Mouse (Mus musculus) MEL (cell line): ENCODE results near the gene Nek2. TPM values are rescaled to one million over a fixed set of nuclear protein-coding genes. Genes with fewer than 3 reads are reported as not detected.

Source experiments
- DNase-seq: peaks from one replicate; pipeline ENCODE4 v3.0.0; 2011; ENCODE audit warnings: low read depth, low spot score
- H3K27ac ChIP-seq: 2 replicates; pipeline ENCODE4 v1.5.1; 2012; ENCODE audit warnings: low read depth, mild to moderate bottlenecking, control low read depth, low read length, moderate library complexity; ENCODE audit not compliant: control insufficient read depth
- H3K27me3 ChIP-seq, 2 experiments: fragments of 150-350 bp in 1 of 2; sonication (generic) in 1 of 2; 2 replicates each; pipeline ENCODE4 v1.6.1; 2012; ENCODE audit warnings: low read length in 2 of 2, mild to moderate bottlenecking in 2 of 2, improper control_type of control experiment in 1 of 2, moderate library complexity in 1 of 2; ENCODE audit not compliant: insufficient read depth in 2 of 2, control insufficient read depth in 1 of 2
- H3K36me3 ChIP-seq, 2 experiments: 2 replicates each; pipeline ENCODE4 v1.6.1; 2012 to 2014; ENCODE audit warnings: low read length in 2 of 2, improper control_type of control experiment in 1 of 2, inconsistent platforms in 1 of 2, mild to moderate bottlenecking in 1 of 2; ENCODE audit not compliant: insufficient read depth in 2 of 2, control insufficient read depth in 1 of 2
- H3K4me1 ChIP-seq, 2 experiments: fragments of 150-350 bp in 1 of 2; sonication (generic) in 1 of 2; 2 replicates each; pipeline ENCODE4 v1.6.1; 2012; ENCODE audit warnings: low read length in 2 of 2, improper control_type of control experiment in 1 of 2, mild to moderate bottlenecking in 1 of 2; ENCODE audit not compliant: insufficient read depth in 2 of 2, control insufficient read depth in 1 of 2
- H3K4me3 ChIP-seq, 2 experiments: fragments of 150-350 bp in 1 of 2; sonication (generic) in 1 of 2; 2 replicates each; pipeline ENCODE4 v1.5.1; 2012; ENCODE audit warnings: low read depth in 2 of 2, low read length in 2 of 2, mild to moderate bottlenecking in 2 of 2, moderate library complexity in 2 of 2, control low read depth in 1 of 2, improper control_type of control experiment in 1 of 2; ENCODE audit not compliant: control insufficient read depth in 1 of 2, insufficient read depth in 1 of 2
- H3K79me2 ChIP-seq: 2 replicates; pipeline ENCODE4 v1.6.1; 2012; ENCODE audit warnings: mild to moderate bottlenecking, low read length, moderate library complexity; ENCODE audit not compliant: control insufficient read depth, poor library complexity, insufficient read depth
- H3K9ac ChIP-seq: 2 replicates; pipeline ENCODE4 v1.6.1; 2012; ENCODE audit warnings: low read depth, mild to moderate bottlenecking, control low read depth, low read length, moderate library complexity; ENCODE audit not compliant: control insufficient read depth, poor library complexity, severe bottlenecking
- H3K9me3 ChIP-seq: fragments of 150-350 bp; sonication (generic); replicated peaks from 2 replicates; pipeline ENCODE4 v1.6.1; 2012; ENCODE audit warnings: mild to moderate bottlenecking, low read length, improper control_type of control experiment, moderate library complexity; ENCODE audit not compliant: insufficient read depth
- BHLHE40 ChIP-seq: IDR thresholded peaks from 2 replicates; pipeline ENCODE4 v1.6.1; 2012; ENCODE audit warnings: low read depth, mild to moderate bottlenecking, inconsistent platforms, low read length, improper control_type of control experiment, borderline replicate concordance
- CHD1 ChIP-seq: IDR thresholded peaks from 2 replicates; pipeline ENCODE4 v1.6.1; 2012; ENCODE audit warnings: low read depth, mild to moderate bottlenecking, inconsistent platforms, low read length, improper control_type of control experiment
- CHD2 ChIP-seq: IDR thresholded peaks from 2 replicates; pipeline ENCODE4 v1.6.1; 2011; ENCODE audit warnings: low read length, improper control_type of control experiment
- EP300 ChIP-seq, 2 experiments: IDR thresholded peaks; 2 replicates each; pipeline ENCODE4 v1.6.1; 2011; ENCODE audit warnings: improper control_type of control experiment in 2 of 2, low read length in 2 of 2, low read depth in 1 of 2, mild to moderate bottlenecking in 1 of 2
- ETS1 ChIP-seq: IDR thresholded peaks from 2 replicates; pipeline ENCODE4 v1.6.1; 2012; ENCODE audit warnings: low read depth, mild to moderate bottlenecking, inconsistent platforms, low read length, improper control_type of control experiment, moderate library complexity
- GATA1 ChIP-seq: IDR thresholded peaks from 2 replicates; pipeline ENCODE4 v1.6.1; 2011; ENCODE audit warnings: low read depth, low read length, improper control_type of control experiment
- HCFC1 ChIP-seq: IDR thresholded peaks from 2 replicates; pipeline ENCODE4 v1.6.1; 2012; ENCODE audit warnings: low read depth, mild to moderate bottlenecking, inconsistent platforms, low read length, improper control_type of control experiment, moderate library complexity
- MEF2A ChIP-seq: IDR thresholded peaks from 2 replicates; pipeline ENCODE4 v1.6.1; 2014; ENCODE audit warnings: low read depth, mild to moderate bottlenecking, inconsistent platforms, low read length, improper control_type of control experiment; ENCODE audit not compliant: poor library complexity, insufficient replicate concordance, severe bottlenecking; ENCODE audit errors: extremely low read depth
- MYC ChIP-seq: IDR thresholded peaks from 2 replicates; pipeline ENCODE4 v1.6.1; 2011; ENCODE audit warnings: low read depth, mild to moderate bottlenecking, low read length, improper control_type of control experiment, moderate library complexity
- NELFE ChIP-seq: IDR thresholded peaks from 2 replicates; pipeline ENCODE4 v1.6.1; 2011; ENCODE audit warnings: low read depth, low read length, improper control_type of control experiment
- POLR2AphosphoS2 ChIP-seq: IDR thresholded peaks from 2 replicates; pipeline ENCODE4 v1.6.1; 2011; ENCODE audit warnings: low read length, improper control_type of control experiment
- POLR2AphosphoS5 ChIP-seq: IDR thresholded peaks from 2 replicates; pipeline ENCODE4 v1.6.1; 2012; ENCODE audit warnings: low read depth, borderline replicate concordance, mild to moderate bottlenecking, inconsistent platforms, low read length, moderate library complexity, mixed read lengths
- RCOR1 ChIP-seq: IDR thresholded peaks from 2 replicates; pipeline ENCODE4 v1.6.1; 2012; ENCODE audit warnings: low read depth, mild to moderate bottlenecking, inconsistent platforms, low read length, improper control_type of control experiment
- SIN3A ChIP-seq: IDR thresholded peaks from 2 replicates; pipeline ENCODE4 v1.6.1; 2012; ENCODE audit warnings: low read length, improper control_type of control experiment, inconsistent platforms
- SMC3 ChIP-seq: IDR thresholded peaks from 2 replicates; pipeline ENCODE4 v1.6.1; 2011; ENCODE audit warnings: low read depth, low read length, improper control_type of control experiment
- TBP ChIP-seq: IDR thresholded peaks from 2 replicates; pipeline ENCODE4 v1.8.0; 2011; ENCODE audit warnings: low read depth, low read length, improper control_type of control experiment
- TCF12 ChIP-seq: IDR thresholded peaks from 2 replicates; pipeline ENCODE4 v1.6.1; 2014; ENCODE audit warnings: low read depth, mild to moderate bottlenecking, inconsistent platforms, low read length, improper control_type of control experiment, moderate library complexity
- ZKSCAN1 ChIP-seq: IDR thresholded peaks from 2 replicates; pipeline ENCODE4 v1.6.1; 2012; ENCODE audit warnings: low read depth, mild to moderate bottlenecking, inconsistent platforms, low read length, improper control_type of control experiment, moderate library complexity
- ZNF384 ChIP-seq: IDR thresholded peaks from 2 replicates; pipeline ENCODE4 v1.6.1; 2012; ENCODE audit warnings: low read depth, mild to moderate bottlenecking, inconsistent platforms, low read length, improper control_type of control experiment
- polyA plus RNA-seq, 2 experiments: library from polyadenylated mRNA; stranded (reverse) in 1 of 2; unstranded in 1 of 2; fragments of >175 nt in 1 of 2; fragments of >200 nt in 1 of 2; gene quantifications; 2 replicates each; pipeline versions ENCODE4 v1.2.1 to v1.2.4; 2012; ENCODE audit warnings: low replicate concordance in 2 of 2, low read depth in 1 of 2; ENCODE audit not compliant: insufficient read length in 2 of 2, insufficient read depth in 1 of 2, missing spikeins in 1 of 2
- total RNA-seq: library from RNA; depleted of rRNA; stranded (reverse); fragments of 300-350 nt; gene quantifications from 2 replicates; pipeline ENCODE4 v1.2.3, GENCODE M21; 2012

The Nek2 gene
- total and polyA plus RNA-seq, 3 experiments, result 34.9 to 56.5 TPM; not detected in 1

- no peak for TF ChIP-seq POLR2AphosphoS5
Measured at GRCm38 (mm10) chr1:191787379-191787778, 33.9 kb upstream of the Nek2 start (continued).

DNA sequence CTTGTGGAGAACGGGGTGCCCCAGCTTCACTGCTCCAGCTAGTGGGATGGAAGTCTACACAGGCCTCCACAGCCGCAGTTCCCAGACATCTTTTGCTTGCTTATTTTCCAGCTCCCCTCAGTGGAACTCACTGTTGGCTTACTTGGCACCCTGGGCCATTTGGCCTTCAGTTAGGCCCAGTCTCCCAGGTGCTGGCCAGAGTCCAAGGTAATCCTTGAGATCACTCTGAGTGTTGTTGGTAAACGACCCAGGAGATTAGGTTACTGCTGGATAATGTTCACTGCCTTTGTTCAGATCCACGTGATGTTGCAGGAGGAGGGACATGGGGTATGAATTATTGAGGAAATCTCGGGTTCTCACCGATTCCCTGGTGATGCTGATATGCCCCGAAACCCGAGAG is 28.3 kb upstream of the Nek2 start:
- Histone ChIP-seq H3K27ac (no peak overlapping the region), H3K27me3 (peaks cover 0 to 2% of the 10 kb centered on the region in 2 experiments; a peak in 2 of 4 replicates), H3K9me3 (no peaks in the 10 kb centered on the region), H3K79me2 (no peaks in the 10 kb centered on the region), H3K4me1 (peaks cover 0 to 8% of the 10 kb centered on the region in 2 experiments; a peak in 1 of 4 replicates), H3K9ac (no peak overlapping the region), H3K4me3 (no peak overlapping the region), H3K36me3 (no peaks in the 10 kb centered on the region)
- no peak for TF ChIP-seq HCFC1
- no peak for TF ChIP-seq CHD2
- no peak for TF ChIP-seq RCOR1
- no peak for TF ChIP-seq TBP
- TF ChIP-seq MYC, result no peak
- TF ChIP-seq ZKSCAN1, result no peak
- no peak for TF ChIP-seq SMC3
- TF ChIP-seq ZNF384, result no peak
- TF ChIP-seq TCF12, result no peak
- TF ChIP-seq SIN3A, result no peak
- TF ChIP-seq POLR2AphosphoS5, result no peak
- no peak for TF ChIP-seq ETS1
- TF ChIP-seq EP300 (IDR thresholded peaks at IDR 0.05; ENCODE audit: low read depth in 1 of 2, low read length in 2 of 2), result no peak
- TF ChIP-seq MEF2A, result no peak
- TF ChIP-seq BHLHE40, result no peak
- no peak for TF ChIP-seq GATA1
- no peak for TF ChIP-seq CHD1
- no peak for TF ChIP-seq POLR2AphosphoS2
- TF ChIP-seq NELFE, result no peak
- DNase-seq, result no peak
